Mouse (Mus musculus) lung, postnatal 0 days (tissue): Measurements from ENCODE around the gene Mcm2. TPM values are rescaled to one million over a fixed set of nuclear protein-coding genes. Genes with fewer than 3 reads are reported as not detected.

Experiments used
- ATAC-seq: fragments of 200-750 bp; cut with Nextera tagmentation; 2 replicates; pipeline ENCODE4 v1.8.0; 2017; ENCODE audit warnings: moderate library complexity
- DNase-seq: peaks from one replicate; pipeline ENCODE4 v3.0.0-alpha.2; 2016; ENCODE audit warnings: low spot score
- H3K27ac ChIP-seq: fragments of 300-500 bp; sonication (generic); 2 replicates; pipeline ENCODE4 v1.5.1; 2014; ENCODE audit warnings: antibody characterized with exemption, mild to moderate bottlenecking, low read length, mixed read lengths
- H3K27me3 ChIP-seq: fragments of 300-500 bp; sonication (generic); replicated peaks from 2 replicates; pipeline ENCODE4 v1.6.1; 2014; ENCODE audit warnings: low read length, mixed read lengths; ENCODE audit not compliant: insufficient read depth
- H3K36me3 ChIP-seq: fragments of 300-500 bp; sonication (generic); 2 replicates; pipeline ENCODE4 v1.6.1; 2014; ENCODE audit warnings: low read length, mixed read lengths; ENCODE audit not compliant: insufficient read depth
- H3K4me1 ChIP-seq: fragments of 300-500 bp; sonication (generic); 2 replicates; pipeline ENCODE4 v1.6.1; 2014; ENCODE audit warnings: antibody characterized with exemption, low read depth, low read length, mixed read lengths; ENCODE audit not compliant: insufficient read depth
- H3K4me2 ChIP-seq: fragments of 300-500 bp; sonication (generic); replicated peaks from 2 replicates; pipeline ENCODE4 v1.6.1; 2014; ENCODE audit warnings: low read depth, mild to moderate bottlenecking, low read length, moderate library complexity, mixed read lengths
- H3K4me3 ChIP-seq: fragments of 300-500 bp; sonication (generic); 2 replicates; pipeline ENCODE4 v1.5.1; 2014; ENCODE audit warnings: low read depth, low read length
- H3K9ac ChIP-seq: fragments of 300-500 bp; sonication (generic); replicated peaks from 2 replicates; pipeline ENCODE4 v1.6.1; 2014; ENCODE audit warnings: low read depth, mild to moderate bottlenecking
- H3K9me3 ChIP-seq: fragments of 300-500 bp; sonication (generic); 2 replicates; pipeline ENCODE4 v1.6.1; 2016; ENCODE audit warnings: low read length, mixed read lengths
- CTCF ChIP-seq: IDR thresholded peaks from 2 replicates; pipeline ENCODE4 v1.5.1; 2016; ENCODE audit warnings: antibody characterized with exemption, mild to moderate bottlenecking
- EP300 ChIP-seq: IDR thresholded peaks from 2 replicates; pipeline ENCODE4 v1.6.1; 2016; ENCODE audit warnings: antibody characterized with exemption, mild to moderate bottlenecking, control low read depth
- WGBS: fragments of 180-500 bp; shearing (Covaris S2); extraction: QIAGEN DNeasy Blood & Tissue Kit; methylation state at CpG from one replicate; pipeline ENCODE4 v1.1.7; 2014; 5-methylcytosine and 5-hydroxymethylcytosine counted together
- polyA plus RNA-seq: library from polyadenylated mRNA; unstranded; fragments of >200 nt; fragmentation: Nextera tagmentation; extraction: Ambion mirVana; gene quantifications from 2 replicates; pipeline ENCODE4 v1.2.1, GENCODE M21; 2015

Mcm2 gene
- polyA plus RNA-seq, 1 experiment from 2014 or later = 14.5 TPM

DNA sequence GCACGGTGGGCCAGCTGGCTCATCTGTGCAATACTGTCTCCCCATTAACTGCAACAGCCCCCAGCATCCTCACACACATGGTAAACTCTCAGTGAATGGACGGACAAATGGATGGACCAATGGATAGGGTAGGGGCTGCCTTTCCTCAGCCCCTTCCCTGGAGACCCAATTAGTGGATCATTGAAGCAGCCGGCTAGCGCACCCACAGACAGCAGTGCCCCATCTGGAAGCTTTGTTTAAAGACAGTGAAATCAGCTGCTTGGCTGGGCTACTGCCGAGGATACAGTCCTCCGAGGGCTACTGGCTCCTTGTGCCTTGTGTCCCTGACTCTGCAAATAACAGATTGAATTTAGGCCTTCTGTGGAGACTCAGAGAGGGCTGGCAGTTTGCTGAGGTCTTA lies 30.9 kb upstream of the Mcm2 start:
- DNase-seq = no peak
- Histone ChIP-seq H3K4me3 (no peak overlapping the region), H3K27me3 (no peaks in the 10 kb centered on the region), H3K9ac (no peak overlapping the region), H3K9me3 (no peaks in the 10 kb centered on the region), H3K27ac (no peak overlapping the region), H3K36me3 (no peaks in the 10 kb centered on the region), H3K4me1 (peaks cover 35% of the 10 kb centered on the region), H3K4me2 (no peak overlapping the region)
- WGBS = 80% methylated on average over 6 of the region's 6 CpGs
- TF ChIP-seq CTCF (no peak), EP300 (no peak)
- ATAC-seq = no peak

DNA sequence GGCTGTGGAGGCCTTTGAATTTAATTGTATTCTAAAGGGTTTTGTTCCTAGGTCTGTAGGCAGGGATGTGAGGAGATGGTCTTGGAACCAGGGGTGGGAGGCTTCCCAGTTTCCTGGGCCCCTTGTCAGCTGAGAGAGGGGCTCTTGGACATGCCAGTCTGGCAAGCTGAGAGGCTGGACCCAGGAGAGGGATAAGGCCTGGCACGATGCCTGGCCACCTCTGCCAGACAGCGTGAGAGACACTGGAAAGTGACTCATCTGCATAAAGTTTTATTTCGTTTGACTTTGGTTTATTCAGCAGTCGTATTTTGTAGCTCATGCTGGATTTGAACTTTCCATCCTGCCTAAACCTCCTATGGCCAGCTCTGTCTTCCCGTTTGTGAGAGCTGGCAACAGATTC lies 30.0 kb upstream of the Mcm2 start:
- Histone ChIP-seq H3K27ac (no peak overlapping the region), H3K27me3 (no peaks in the 10 kb centered on the region), H3K4me1 (peaks cover 42% of the 10 kb centered on the region), H3K9ac (no peak overlapping the region), H3K9me3 (no peaks in the 10 kb centered on the region), H3K4me2 (no peak overlapping the region), H3K4me3 (no peak overlapping the region), H3K36me3 (no peaks in the 10 kb centered on the region)
- DNase-seq = no peak
- no peak for ATAC-seq
- no peak for TF ChIP-seq EP300
- no peak for TF ChIP-seq CTCF
- 59% methylated on average over 5 of the region's 5 CpGs for WGBS

DNA sequence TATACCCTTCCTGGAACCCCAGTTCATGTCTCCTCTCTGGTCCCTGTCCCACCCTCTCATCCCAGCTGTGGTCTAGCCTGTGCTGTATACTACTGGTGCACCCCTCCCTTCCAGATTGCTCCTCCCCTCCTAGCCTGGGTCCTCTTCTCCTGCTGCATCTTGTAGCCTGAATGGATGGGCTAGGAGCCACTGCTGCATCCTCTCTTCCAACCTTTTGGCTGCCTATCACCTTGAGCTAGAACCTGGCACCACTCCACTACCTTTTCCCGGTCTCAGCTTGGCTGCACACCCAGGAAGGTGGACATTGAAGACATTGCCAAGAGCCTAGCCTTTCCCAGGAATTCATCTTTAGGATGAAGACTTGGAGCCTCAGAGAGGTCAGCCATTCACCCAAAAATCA lies 29.4 kb upstream of the Mcm2 start:
- Histone ChIP-seq H3K4me2 (no peak overlapping the region), H3K9me3 (no peaks in the 10 kb centered on the region), H3K27ac (no peak overlapping the region), H3K4me3 (no peak overlapping the region), H3K9ac (no peak overlapping the region), H3K36me3 (no peaks in the 10 kb centered on the region), H3K4me1 (peaks cover 42% of the 10 kb centered on the region), H3K27me3 (no peaks in the 10 kb centered on the region)
- DNase-seq (no peak), ATAC-seq (no peak)
- 70% methylated on average over 1 of the region's 1 CpGs for WGBS
- TF ChIP-seq CTCF (no peak), EP300 (no peak)

DNA sequence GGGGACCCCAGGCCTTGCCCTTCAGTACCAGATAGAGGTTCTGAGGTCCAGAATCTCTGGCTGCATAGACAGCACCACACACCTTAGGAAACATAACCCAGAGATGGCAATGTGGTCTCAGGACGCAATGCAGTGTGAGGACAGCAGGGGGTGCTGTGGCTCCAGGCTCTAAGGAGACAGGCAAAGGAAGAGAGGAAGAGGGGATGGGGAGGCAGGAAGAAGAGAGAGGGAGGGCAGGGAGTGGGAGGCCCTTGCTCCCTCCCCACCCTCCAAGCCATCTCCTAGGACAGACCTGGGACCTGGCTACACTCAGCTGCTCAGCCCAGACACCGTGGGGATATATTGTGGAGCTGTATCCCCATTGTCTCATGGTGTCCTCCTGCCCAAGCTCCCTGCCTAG lies 29.0 kb upstream of the Mcm2 start:
- Histone ChIP-seq H3K9me3 (no peaks in the 10 kb centered on the region), H3K4me3 (no peak overlapping the region), H3K4me1 (peaks cover 42% of the 10 kb centered on the region), H3K36me3 (no peaks in the 10 kb centered on the region), H3K4me2 (no peak overlapping the region), H3K27me3 (no peaks in the 10 kb centered on the region), H3K9ac (no peak overlapping the region), H3K27ac (no peak overlapping the region)
- ATAC-seq (no peak), DNase-seq (peak; percentile 82)
- 24% methylated on average over 2 of the region's 2 CpGs for WGBS
- peak; percentile 99 for TF ChIP-seq CTCF
- TF ChIP-seq EP300 = no peak

DNA sequence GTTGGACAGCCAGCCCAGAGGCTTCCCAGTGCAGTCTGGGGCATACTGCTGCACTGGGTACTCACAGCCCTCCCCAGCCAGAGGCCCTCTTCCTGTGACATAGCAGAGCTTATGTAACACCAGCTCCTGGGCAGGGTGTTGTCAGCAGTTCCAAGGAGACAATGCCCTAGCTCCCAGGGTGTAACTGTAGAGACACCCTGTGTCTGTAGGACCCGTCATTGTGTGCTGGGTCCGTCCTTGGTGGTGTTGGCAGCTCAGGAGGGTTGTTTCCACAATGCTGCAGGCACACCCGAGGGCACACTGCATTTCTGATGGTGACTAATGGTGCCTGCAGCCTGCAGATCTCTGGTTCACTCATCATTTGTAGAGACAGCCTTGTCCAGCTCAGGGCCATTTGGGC lies 28.3 kb upstream of the Mcm2 start:
- H3K27me3 ChIP-seq = no peaks in the 10 kb centered on the region
- H3K9ac ChIP-seq = no peak overlapping the region
- DNase-seq (peak; percentile 51), ATAC-seq (peak; percentile 29)
- H3K27ac ChIP-seq = peak overlapping the region; percentile 88; the same call in 1 of the 2 replicates
- WGBS = 22% methylated on average over 3 of the region's 3 CpGs
- H3K36me3 ChIP-seq = no peaks in the 10 kb centered on the region
- peaks cover 42% of the 10 kb centered on the region for H3K4me1 ChIP-seq
- no peak overlapping the region for H3K4me2 ChIP-seq
- TF ChIP-seq EP300 (0 out of 2 replicates have a peak, but pooled peaks have one; percentile 32), CTCF (no peak)
- no peak overlapping the region for H3K4me3 ChIP-seq
- no peaks in the 10 kb centered on the region for H3K9me3 ChIP-seq

DNA sequence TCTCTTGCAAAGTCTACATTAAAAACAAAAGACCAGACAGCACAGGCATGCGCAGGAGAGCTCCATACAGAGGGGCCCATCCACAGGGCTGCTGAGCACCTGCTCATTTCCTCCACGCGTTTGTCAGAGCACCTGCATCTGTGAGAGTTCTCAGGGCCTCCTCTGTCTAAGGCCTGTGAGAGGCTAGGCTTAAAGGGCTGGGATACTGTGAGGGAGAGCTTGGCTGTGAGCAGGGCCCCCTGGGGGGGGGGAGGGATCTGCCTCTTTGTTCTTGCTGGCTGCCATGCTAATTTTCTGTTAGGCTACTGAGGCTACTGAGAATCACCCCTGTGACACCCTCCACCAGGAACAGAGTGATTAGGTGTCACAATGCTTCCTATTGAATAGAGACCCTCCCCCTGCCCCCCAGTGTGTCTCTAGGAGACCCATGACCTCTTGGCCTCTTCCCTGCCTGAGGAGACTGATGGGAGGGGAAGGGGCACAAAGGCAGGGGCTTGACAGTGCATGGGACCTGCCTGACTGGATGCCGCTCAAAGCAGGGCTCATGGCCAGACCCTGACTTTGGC lies 27.1 kb upstream of the Mcm2 start:
- no peak for ATAC-seq

More for the DNA sequence above, 27.1 kb upstream of the Mcm2 start:
- TF ChIP-seq CTCF (no peak), EP300 (no peak)
- peaks cover 37% of the 10 kb centered on the region for H3K4me1 ChIP-seq
- no peaks in the 10 kb centered on the region for H3K36me3 ChIP-seq
- 32% methylated on average over 4 of the region's 4 CpGs for WGBS
- peak overlapping the region; percentile 88 for H3K27ac ChIP-seq
- no peaks in the 10 kb centered on the region for H3K9me3 ChIP-seq
- H3K4me3 ChIP-seq = no peak overlapping the region
- DNase-seq = peak; percentile 20
- H3K4me2 ChIP-seq = no peak overlapping the region
- no peak overlapping the region for H3K9ac ChIP-seq
- no peaks in the 10 kb centered on the region for H3K27me3 ChIP-seq
